Mouse (Mus musculus) left cerebral cortex, postnatal 4 days (tissue): Measurements from ENCODE around the gene Arhgap15. TPM values are rescaled to one million over a fixed set of nuclear protein-coding genes. Genes with fewer than 3 reads are reported as not detected.

ENCODE experiments used
- DNase-seq: peaks from one replicate; pipeline ENCODE4 v3.0.0-alpha.2; 2022
- intact Hi-C: fragments of 180-260 bp; cut with DNase I; formaldehyde crosslinking; loops from one replicate; pipeline ENCODE4 v1.15.1; 2025
- total RNA-seq, 2 experiments: library from RNA; stranded (reverse); gene quantifications; 2 replicates each; pipeline ENCODE4 v1.2.3; 2021

The Arhgap15 gene
- total RNA-seq, 2 experiments from 2014 or later: 2.1 to 2.6 TPM

DNA sequence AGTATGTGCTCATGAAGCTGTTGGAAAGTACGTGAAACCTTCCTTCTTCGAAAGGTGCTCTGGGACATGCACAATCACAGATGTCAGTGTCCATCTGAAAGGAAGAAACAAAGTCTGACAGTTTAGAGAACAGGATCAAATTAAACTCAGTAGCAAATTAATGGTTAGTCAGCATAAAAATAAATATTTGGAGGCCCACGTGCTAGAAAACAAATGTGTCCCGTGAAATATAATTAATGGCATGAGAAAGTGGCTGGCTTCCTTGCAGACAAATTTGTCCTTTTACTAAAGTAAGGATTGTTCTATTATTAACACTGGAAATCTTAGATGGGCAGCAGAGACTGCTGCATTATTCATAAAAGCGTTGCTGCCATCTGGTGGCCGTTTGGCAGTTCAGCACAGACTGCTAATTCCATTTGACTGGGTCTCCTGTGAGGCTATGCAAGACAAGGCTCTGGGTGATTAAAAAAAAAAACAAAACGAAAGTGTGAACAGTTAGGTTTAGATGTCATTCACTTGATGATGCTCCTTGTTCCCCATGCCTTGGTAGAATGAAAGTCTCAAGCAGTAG lies 153.9 kb downstream of the Arhgap15 start:
- intact Hi-C loops: loop anchor here (5.0 kb wide), 2 partner anchors 115 to 180 kb away; no protein-coding TSS in a partner anchor
- peak; percentile 81 for DNase-seq

DNA sequence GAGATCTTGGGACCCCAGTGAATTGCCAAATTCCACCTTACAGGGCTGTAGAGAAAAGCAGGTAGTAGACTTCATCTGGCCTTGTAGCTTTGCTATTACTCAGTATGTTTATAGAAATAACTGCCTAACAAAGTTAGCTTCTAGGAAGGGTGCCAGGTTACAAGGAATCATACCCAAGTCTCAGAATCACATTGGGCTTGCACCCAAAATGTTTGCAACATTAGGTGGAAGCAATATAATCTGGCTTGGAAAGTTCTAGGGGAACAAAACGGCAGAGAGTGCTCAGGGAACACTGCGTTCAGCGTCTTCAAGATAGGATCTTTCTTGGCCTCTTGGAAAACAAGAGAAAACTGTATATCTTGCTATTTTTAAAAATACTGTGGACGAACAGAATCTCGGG lies 158.9 kb downstream of the Arhgap15 start:
- intact Hi-C loops: no loop called here
- no peak for DNase-seq

DNA sequence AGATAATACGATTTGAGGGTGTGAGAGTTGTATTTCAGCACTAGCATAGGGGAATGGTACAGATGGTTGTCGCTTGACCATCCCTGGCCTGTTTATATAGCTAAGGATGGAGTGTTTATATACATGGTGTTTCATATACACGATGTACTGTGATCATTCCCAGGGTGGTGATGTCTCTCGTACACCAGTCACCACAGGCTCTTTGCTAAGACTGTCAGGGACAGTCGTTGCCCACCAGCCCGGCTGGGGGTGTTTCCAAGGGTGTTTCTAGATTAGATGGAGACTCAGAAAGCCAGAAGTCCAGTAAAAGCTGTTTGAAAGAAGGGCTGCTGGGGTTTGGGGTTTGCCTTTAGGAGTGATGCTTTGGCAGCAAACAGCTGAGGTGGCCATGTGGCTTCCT lies 165.5 kb downstream of the Arhgap15 start:
- DNase-seq: no peak
- intact Hi-C loops: no loop called here

DNA sequence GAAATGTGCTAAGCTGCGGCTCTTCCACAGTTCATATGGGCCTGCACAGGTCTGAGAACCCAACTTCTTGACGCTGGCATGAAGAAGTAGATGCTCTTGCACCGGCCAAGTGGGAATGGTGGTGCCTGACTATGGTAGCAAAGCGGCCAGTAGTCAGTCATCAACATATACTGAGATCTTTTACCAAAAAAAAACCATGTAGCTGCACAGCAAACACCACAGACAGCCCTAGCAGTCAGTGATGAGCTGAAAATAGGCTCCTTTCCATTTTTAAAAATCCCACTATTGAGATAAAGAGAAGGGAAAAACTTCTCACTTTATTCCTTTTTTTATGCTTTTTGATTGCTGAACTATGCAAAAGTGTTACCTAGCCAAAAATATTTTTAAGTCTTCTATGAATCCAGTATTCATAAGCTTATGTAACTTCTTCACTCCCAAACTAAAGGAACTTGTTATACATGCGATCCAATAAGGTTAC lies 175.3 kb downstream of the Arhgap15 start:
- intact Hi-C loops: no loop called here
- no peak for DNase-seq

DNA sequence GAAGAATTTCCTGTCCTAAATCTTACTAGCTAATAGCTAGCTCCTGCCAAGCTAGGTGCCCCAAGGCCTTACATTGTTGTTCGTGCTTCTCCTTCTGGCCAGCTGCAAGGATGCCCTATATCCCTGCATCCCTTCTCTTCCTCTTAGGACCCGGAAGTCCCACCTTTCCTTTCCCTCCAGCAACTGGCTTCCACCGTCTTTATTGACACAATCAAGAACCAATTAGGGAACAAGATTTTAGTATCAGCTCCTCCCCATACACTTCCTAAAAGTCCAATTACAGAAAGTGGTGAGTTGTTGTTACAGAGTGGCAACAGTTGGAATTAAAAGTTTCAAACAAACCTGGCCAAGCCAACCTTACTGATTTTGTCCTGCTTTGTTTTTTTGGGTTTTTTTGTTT lies 183.1 kb downstream of the Arhgap15 start:
- intact Hi-C loops: no loop called here
- DNase-seq: no peak

DNA sequence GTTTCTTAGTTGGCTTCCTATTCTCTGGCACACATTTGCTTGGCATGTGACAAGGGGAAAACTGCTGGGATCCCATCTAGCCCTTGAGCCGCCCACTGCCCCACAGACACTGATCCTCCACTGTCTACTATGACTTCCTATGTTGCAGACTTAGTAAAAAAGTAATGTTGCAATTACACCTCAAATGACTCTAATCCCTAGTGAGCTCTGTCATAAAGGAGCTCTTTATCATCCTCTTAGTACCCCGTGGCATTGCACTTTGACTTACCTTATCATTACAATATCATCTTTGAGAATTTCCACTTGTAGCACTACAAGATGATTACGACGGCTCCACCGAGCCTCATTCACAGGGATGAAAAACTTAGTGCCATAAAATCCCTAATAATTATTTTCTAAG lies 190.6 kb downstream of the Arhgap15 start:
- no peak for DNase-seq
- intact Hi-C loops: no loop called here

DNA sequence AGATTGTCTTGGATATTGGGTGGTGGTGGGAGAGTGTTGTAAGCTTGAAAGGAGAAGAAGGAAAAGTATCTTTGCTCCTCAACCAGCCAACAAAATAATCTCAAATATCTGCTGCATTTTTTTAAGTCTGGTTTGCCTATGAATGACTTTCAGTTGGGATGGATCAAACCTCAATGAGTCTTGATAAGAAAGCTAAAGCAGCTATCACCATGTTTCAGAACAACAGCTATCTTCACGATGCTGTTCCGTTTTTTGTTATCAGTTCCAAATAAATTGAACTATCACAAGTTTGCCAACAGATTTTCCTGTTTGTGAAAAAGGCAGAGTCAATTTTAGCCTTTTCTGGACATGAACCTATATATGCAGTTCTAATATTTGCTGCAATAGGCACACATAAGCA lies 197.1 kb downstream of the Arhgap15 start:
- intact Hi-C loops: no loop called here
- no peak for DNase-seq

DNA sequence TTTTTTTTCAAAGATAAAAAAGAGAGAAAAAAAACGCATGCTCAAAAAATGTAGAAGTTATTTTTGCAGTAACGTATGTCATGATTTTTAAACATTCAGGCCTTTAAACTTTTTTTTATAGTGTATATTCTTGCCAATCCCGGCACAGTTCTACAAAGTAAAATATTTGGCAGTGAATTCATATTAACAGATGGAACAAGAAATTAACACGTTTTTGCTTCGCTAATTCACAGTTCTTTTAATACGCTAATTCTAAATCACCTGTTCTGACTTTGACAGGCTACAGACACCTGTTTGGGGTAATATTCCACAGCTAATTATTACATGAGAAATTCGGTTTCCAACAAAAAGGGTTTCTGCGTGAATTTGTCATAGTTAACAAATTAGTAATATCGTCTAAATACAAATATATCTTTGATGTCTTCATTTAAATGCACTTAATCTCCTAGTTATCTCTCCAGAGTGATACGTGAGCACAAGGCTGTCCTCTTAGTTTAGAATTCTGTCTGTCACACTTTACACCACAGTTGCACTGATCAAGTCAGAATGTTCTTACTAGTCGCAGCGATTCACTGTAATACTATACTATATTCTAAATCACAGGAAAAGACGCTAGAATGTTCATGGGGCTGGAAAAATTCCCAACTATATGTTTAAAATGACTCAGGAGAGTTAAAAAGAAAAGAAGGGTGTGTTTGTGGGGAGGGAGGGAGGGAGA lies 201.3 kb downstream of the Arhgap15 start:
- intact Hi-C loops: no loop called here
- DNase-seq: no peak

DNA sequence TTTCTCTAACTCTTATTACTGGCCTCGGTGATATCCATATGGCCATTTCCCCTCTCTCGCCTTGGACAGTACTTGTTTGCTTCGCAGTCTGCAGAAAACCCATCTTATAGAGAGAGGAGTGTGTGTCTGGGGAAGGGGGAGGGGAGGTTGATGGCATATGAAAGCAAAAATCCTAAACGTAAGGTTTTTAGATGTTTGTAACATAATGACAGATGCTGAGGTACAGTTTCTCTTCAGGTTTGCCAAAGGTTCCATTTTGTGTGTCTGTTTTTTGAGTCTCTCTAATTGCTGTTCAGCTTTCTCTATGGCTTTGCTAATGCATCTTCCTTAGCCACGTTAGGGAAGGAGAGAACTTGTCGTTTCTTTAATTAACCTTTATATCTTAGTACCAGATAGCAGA lies 202.1 kb downstream of the Arhgap15 start:
- intact Hi-C loops: no loop called here
- no peak for DNase-seq

DNA sequence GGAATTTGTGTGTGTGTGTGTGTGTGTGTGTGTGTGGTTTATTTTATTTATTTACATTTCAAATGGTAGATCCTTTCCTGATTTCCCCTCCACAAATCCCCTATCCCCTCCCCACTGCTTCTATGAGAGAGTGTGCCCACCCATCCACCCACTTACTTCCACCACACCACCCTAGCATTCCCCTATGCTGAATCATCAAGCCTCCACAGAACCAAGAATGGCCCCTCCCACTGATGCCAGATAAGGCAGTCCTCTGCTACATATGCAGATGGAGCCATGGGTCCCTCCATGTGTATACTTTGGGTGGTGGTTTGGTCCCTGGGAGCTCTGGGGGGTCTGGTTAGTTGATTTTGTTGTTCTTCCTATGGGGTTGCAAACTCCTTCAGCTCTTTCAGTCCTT lies 210.6 kb downstream of the Arhgap15 start:
- intact Hi-C loops: no loop called here
- no peak for DNase-seq

DNA sequence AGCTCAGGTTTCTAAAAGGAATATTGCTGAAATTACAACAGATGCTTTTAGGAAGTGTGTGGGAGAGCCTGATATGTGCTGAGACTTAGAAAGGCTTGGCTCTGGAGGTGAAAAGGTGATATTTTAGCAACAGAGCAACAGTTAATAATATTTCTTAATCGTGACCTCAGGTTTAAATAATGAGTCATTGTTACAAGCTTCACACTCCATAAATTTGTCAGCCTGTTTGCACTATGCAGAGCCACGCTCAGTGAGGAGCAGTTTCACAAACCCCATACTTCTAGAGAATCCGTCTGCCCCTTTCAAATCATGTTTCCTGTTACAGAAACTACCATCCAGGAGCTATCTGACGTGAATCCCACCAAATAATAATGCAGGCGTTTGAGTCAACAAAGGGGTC lies 213.8 kb downstream of the Arhgap15 start:
- no peak for DNase-seq
- intact Hi-C loops: no loop called here

DNA sequence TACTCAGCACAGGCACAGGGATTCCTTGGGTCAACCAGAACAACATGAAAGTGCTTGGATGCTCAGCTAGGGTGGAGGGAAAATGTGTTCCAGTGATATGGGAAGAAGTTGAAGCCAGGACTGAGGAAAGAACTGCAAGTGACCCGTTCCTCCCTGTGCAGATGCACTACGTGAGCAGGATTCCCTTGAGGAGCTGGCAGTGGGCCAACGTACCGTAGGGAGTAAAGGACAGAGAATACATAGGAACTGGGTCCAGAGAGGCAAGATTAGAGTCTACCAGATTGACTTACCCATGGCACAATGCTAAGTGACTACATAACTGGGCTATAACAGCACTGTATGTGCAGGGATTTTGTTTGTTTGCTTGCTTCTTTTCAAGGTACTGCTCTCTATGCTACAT lies 220.0 kb downstream of the Arhgap15 start:
- DNase-seq: peak; percentile 46
- intact Hi-C loops: no loop called here

DNA sequence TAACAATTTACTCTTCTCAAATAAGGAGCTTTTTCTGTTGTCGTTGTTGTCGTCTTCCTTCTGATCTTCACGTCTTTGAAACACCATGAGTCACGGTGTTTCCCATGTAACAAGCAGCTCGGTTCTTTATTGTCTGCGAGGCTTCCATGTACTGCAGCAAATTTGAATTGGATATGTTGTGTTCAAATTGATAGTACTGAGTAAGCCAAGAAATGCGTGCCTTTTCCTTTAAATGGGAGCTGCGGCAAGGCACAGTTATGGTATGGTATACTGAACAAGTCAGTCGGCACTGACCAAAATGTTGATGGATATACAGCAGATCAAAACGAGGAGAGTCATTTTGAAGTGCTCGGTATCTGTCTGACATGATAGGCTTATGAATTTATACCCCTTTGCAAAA lies 229.1 kb downstream of the Arhgap15 start:
- intact Hi-C loops: no loop called here
- no peak for DNase-seq

DNA sequence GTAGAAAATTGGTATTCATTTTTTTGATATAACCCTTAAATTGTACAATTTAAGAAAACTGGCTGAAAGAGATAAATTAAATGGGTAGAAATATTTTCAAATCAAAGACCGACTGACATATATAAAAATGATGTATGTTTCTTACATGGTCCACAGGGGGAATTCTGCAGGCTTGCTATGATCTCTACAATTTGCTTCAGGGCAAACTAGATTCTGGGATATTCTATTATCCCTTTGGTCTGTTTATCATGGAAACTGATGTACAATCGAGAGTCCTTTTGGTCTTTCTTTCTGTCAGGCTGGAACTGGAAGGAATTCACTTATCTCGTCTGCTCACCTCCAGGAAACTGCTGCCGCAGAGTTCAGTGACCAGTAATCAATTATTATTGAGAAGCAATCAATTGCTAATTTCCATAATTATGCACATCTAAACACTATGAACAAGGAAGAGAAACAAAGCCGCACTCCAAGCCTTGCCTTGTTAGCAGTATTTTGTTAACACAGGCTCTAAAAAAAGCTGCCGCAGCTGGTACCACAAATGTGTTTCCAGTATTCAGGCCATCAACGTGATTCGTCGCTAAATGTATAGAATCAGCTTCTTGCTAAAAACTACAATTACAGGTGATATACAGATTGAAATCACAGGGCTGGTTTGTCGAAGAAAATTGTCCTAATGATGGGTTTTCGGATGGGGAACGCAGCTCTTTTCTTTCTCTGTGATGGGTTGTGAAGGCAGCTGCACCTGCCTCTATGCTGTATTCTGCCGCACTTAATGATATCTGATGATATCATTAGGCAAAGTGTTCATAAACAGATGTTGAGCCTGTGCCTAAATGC lies 229.8 kb downstream of the Arhgap15 start:
- intact Hi-C loops: no loop called here
- no peak for DNase-seq

DNA sequence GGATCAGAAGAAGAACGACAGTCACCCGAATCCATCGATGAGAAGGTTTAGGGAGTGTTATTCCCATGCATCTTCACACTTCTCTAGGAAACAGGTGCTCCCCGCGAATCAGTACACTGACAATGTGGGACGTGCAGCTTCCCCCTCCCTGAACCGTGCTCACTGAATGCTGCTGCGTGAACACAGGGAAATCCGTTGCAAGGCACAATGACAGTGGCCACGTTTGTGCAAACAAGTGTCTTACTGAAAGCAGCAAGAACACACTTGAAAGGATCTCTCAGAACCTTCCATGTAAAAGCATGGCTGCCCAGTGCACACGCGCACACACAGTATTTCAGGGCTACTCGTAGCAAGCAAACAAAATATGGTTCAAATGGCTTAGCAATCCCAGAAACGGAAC lies 237.4 kb downstream of the Arhgap15 start:
- intact Hi-C loops: loop anchor here (10.0 kb wide), 1 partner anchor 1119 kb away; no protein-coding TSS in a partner anchor
- DNase-seq: no peak

DNA sequence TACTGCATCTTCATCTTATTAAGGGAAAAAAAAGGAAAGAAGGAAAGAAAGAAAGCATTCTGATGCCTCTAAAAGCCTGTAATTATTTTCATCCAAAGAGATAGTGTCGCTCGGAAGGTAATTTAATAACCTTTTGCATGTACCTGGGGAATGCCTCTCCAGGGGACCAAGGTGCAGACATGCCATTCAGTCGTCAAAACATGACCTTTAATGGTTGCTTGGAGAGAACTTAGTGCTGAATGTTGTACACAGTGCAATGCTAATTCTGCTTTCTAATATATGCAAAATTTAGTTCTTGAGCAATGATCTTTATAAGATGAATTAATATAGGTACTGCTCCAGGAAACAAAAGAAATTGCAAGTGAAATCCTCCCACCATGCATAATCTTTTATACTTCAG lies 239.3 kb downstream of the Arhgap15 start:
- no peak for DNase-seq
- intact Hi-C loops: loop anchor here (10.0 kb wide), 1 partner anchor 1117 kb away; no protein-coding TSS in a partner anchor

DNA sequence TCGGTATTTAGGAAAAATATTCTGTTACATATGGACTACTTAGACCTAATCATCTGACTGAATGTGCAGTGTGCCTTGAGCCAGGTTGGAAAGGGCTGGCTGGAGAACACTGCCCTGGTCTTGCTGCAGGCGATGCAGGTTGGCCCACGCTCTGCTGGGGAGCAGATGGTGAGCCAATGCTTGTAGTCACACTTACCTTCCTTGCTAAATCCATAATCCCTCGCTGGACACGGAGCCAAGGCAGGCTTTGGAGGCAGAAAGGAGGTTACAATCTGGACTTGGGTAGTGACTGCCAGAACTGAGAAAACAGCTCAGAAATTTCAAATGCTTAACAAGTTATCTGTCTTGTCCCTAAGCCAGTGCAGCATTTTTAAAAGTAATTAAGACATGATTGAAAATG lies 241.2 kb downstream of the Arhgap15 start:
- intact Hi-C loops: loop anchor here (10.0 kb wide), 1 partner anchor 1115 kb away; no protein-coding TSS in a partner anchor
- peak; percentile 94 for DNase-seq

DNA sequence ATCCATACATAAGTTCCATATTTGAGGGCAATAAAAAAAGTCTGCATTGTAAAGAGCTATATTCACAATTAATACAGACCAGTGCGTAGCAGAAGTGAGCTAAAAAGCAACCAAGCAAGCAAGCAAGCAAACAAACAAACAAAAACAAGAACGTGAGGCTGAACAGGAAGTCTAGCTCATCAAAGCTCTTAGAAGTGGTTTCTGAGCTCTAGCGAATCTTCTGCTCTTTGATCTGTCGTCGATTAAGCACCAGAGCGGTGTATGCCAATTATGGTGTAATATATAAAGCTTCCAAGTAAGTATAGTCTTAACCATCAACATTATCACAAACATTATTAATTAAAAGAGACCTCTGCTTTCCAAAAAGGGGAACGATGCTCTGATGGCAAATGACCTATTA lies 243.9 kb downstream of the Arhgap15 start:
- DNase-seq: no peak
- intact Hi-C loops: no loop called here

DNA sequence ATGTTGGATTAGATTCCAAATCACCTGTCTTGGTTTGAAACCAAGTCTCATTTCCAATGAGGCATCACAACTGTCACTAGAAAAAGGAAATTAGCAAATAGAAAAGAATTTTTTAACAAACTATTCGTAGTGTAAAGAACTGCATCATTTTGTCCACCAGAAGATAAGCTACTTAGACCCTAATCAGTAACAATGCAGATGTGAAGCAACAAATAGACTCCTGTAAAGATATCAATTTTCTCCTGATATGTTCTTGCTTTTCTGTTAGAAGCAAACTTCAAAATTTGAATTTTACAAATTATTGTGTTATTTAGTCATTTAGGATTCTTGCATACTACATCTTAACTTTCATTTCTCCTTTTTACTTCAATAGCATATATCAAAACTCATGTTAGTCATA lies 253.8 kb downstream of the Arhgap15 start:
- DNase-seq: no peak
- intact Hi-C loops: no loop called here

DNA sequence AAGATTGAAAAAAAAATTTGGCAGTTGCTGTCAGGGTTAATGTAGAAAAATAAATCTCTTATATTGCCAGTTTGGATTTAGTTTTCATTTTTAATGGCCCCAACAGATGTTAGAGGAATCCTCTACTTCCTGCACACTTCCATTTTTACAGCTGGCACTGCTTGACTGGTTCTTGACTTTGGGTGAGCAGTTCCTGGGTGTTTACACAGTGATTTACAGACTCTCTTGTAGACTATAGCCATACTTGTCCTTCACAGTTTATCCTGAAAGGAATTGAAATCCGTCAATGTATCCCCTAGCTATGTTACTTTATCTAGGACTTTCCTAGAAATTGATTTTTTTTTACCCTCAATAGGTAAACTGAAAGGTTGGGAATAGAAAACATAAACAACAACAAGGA lies 261.6 kb downstream of the Arhgap15 start:
- no peak for DNase-seq
- intact Hi-C loops: no loop called here

DNA sequence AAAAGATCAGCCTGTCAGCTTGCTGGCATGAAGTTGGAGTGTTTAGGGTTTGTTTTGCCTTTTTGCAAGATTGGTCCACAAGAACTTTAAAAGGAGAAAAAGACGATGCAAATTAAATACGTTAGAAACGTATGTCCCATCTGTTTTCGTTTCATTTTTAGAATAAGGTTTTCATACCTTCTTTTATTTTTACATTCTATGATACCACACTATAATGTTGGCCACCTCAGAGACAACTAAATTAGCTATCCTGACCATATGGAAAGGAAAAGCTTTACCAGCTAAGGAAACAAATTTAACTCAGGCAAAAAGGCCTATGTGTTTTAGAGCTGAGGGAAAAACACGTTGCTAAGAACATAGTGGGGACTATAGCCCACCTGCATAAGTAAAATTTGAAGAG lies 264.8 kb downstream of the Arhgap15 start:
- no peak for DNase-seq
- intact Hi-C loops: no loop called here

DNA sequence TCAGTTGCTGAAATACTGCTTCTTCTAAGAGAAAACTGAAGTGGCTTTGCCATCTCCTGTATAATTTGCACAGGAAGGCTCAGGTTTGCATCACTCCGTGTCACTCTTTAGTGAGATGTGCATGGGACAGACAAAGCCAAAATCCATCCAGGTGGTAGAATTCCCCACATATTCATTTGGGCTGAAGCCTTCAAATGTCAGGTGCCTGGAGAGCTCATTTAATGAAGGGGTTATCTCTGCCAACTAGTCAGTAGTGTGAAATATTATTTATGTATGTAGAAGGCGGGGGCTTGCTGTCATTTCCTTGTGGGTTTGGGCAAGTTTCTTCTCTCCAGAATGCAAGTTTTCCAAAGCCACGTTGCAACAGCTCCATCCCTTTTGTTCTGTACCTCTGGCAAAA lies 268.1 kb downstream of the Arhgap15 start:
- intact Hi-C loops: no loop called here
- DNase-seq: no peak
